Mouse (Mus musculus): ENCODE data around the gene Cask. TPM values are rescaled to one million over a fixed set of nuclear protein-coding genes. Genes with fewer than 3 reads are reported as not detected.

Gene Cask
- 11.1 TPM for polyA plus RNA-seq (2015; fragmentation: Illumina TruSeq; extraction: RNeasy Lipid Tissue Mini Kit (QIAGEN cat#74804); ENCODE audit: insufficient read depth, low replicate concordance)

DNA sequence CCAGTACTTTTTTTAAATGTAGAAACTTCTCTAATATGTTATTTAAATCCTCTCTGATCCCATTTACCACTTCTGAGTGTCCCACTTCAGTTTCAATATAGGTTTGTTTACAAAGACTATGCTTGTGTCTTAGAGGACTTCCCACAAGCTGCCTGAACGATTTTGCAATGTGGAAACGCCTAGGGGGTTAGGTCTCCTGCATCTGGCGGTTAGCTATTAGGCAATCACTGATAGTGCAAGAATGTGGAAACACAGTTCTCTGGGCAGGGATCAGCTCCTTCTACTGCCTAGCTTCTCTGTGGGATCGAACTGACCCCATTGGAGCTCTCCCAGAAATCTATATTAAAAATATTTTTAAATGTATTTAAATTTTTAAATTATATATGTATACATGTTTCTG lies at the start of gene Cask:
Cask (minus strand) TSS at position 83 of the 400 bp plus-strand sequence.

GRCm38 (mm10) chrX:13661063-13661462 lies 190.1 kb downstream of the Cask start, which contains the start of gene Gpr82:
Gene Gpr82 (plus strand): TSS chrX:13661363.

DNA sequence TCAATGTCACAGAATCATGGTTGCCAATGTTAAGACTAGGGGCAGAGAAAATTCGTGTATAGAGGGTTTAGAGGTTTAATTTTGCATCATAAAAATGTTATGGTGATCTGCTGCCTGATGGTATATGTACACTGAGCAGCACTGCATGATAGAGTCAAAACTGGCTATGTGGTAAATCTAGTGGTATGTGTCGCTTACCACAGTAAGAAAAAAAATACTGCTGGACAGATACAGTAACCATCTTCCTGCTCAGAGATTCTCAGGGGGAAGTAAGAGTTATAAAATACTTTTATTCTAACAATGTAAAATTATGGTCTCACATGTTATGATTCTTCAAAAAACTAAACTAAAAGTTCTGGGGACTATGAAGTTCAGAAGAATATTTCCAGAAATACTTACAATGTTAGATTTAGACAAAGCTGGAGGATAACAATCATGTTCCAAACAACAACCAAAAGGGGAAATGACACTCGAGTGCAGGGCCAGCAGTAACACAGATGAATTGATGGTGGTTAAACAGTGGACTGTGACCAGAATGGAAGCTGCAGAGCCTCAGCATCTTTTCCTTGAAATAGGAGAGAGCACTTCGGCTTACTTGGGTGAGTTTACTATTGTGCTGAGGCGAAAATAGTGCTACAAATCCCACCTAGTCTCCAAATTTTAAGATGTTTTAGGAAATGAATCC lies 219.4 kb downstream of the Cask start, which contains the start of gene Gpr34:
Gpr34 (plus strand) TSS at position 491 of the 685 bp plus-strand sequence.

Other genes starting within 250 kb of the Cask start
- 30.8 TPM for gene Gpr34, start 219.3 kb downstream of the Cask start, polyA plus RNA-seq (2015; fragmentation: Illumina TruSeq; extraction: RNeasy Lipid Tissue Mini Kit (QIAGEN cat#74804); ENCODE audit: insufficient read depth, low replicate concordance)
- 2.4 TPM for gene Gpr82, start 190.0 kb downstream of the Cask start, polyA plus RNA-seq (2015; fragmentation: Illumina TruSeq; extraction: RNeasy Lipid Tissue Mini Kit (QIAGEN cat#74804); ENCODE audit: insufficient read depth, low replicate concordance)